Mouse (Mus musculus) liver, adult 2 months (tissue): ENCODE measurements at regions not wholly inside any gene's neighbourhood (a gene's known extent, or its start where the extent isn't known, plus 50 kb on each side); places are given as distances from the start of the nearest gene placed in this dataset.

Source experiments
- CTCF ChIP-seq: fragments of 200-500 bp; IDR thresholded peaks from 2 replicates; pipeline ENCODE4 v1.5.1; 2011; ENCODE audit warnings: low read depth, low read length, control low read depth
- POLR2A ChIP-seq: fragments of 200-500 bp; IDR thresholded peaks from 2 replicates; pipeline ENCODE4 v1.6.1; 2011; ENCODE audit warnings: low read length, control low read depth; ENCODE audit not compliant: insufficient read depth; ENCODE audit errors: extremely low read depth

DNA sequence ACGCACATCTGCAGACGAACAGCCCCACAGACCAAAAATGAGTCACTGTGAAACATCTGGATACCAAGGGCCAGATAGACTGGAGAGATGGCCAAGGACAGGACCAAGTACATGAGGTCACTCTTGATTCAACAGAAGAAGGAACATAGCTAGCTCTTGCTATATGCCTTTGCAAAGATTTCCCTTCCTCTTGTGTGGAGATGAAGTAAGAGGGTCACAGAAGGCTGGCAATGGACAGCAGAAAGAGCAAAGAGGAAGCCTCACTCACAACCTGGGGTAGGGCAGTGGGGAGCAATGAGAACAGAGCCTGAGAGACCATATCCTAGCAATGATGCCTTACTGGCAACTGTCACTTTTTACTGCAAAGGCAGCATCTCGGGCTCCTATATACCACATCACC lies 93.2 kb upstream of the Cd93 start:
- no peak for TF ChIP-seq POLR2A
- TF ChIP-seq CTCF, result no peak
